Mouse (Mus musculus) heart, postnatal 0 days (tissue): Measurements from ENCODE around the gene Nptx2.

Source experiments
- CTCF ChIP-seq: IDR thresholded peaks from 2 replicates; pipeline ENCODE4 v1.5.1; 2016; ENCODE audit warnings: antibody characterized with exemption, control low read depth, low read depth
- EP300 ChIP-seq: IDR thresholded peaks from 2 replicates; pipeline ENCODE4 v1.6.1; 2016; ENCODE audit warnings: antibody characterized with exemption, low read depth

DNA sequence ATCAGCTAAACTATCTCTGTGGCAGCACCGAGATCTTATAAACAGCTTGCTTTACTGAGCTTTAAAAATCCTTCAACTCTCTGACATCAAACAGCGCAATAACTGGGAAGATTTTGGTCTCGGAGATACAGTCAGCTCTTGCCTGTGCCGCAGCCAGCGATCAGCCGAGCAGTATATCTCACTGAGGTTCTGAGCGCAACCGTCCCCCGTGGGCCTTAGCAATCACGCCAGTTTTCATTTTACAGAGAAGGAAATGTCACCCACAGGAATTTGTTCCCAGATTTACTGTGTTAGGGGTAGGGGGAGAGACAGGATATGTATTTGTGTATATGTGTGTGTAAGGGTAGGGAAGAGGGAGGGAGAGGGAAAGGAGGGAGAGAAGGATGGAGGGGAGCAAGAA, 20.9 kb upstream of the Nptx2 start:
- TF ChIP-seq CTCF (no peak), EP300 (no peak)
